Mouse (Mus musculus) spleen, postnatal 10 days (tissue): Measurements from ENCODE around the gene Bptf.
A peak's percentile ranks its signal among the peaks of the same experiment; 100 is the strongest.
"Not testable (repeated sequence)": the region's sequence is repeated elsewhere in the genome, so short reads cannot be mapped to it uniquely, and the experiment has no call there.

Source experiments
- DNase-seq, 2 experiments: peaks; one replicate each; pipeline ENCODE4 v3.0.0; 2021 to 2022; ENCODE audit warnings: low spot score in 2 of 2

Bptf gene

DNA sequence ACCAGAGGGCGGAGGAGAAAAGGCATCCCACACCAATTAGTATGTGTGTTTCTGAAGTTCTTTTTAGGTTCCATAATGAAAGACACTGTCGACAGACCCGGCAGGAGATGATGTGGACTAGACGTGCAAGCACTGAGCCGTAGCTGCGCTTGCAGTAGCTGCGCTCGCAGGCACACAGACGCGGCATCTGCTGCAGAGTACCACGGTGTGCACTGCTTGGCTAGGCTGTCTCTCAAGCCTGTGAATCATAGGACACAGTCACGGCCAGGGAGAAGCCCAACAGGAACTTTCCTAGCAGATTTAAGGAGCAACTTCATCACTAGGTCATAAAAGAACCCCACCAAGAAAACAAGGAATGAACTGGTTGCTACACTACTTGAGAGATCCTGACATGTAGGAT lies 14.1 kb downstream of the Bptf start:
- no peak for DNase-seq

DNA sequence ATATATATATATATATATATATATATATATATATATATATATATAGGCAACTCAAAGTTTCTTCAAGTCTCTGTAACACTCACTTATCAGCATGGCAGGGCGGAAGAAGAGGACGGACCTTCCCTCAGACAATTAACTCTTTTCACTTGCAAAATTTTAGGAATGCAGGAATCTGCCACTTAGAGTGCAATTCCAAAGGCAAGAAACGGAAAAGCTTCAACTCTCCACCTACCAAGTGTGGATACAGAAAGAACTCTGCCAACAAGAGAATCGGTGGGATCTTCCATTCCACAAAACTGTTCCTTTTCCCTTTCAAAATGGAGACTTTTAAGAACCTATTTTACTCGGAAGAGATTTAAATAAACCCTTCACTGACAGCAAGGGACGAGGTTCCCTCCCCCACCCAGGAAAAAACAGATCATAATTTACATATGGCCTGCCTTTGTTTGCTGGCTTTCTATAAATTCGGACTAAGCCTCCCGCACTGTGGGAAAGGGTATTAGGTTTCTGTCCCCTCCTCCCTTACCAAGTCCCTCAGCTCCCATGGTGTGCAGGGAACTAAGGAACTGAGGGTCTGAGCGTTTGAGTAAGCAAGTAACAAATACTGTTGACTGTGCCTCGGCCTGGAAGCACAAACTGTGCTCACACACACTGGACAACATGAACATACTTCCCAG lies 17.9 kb downstream of the Bptf start:
- DNase-seq = no peak

DNA sequence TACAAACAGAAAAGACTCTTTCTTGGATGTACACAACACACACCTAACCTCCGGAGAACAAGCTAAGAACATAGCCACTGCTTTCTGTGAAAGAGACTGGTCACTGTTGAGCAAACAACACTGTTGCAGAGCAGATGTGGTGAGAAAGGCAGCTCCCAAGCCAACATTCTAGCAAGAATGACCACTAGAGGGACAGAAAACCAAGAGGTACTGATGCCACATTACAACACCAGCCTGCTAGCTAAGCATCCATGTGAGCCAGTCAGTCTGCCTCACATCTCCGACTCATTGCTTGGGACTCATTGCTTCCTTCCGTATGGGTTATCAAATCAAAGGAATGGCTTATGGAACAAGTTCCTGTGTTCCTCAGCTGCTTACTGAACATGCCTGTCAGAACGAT lies 18.8 kb downstream of the Bptf start:
- DNase-seq = no peak

DNA sequence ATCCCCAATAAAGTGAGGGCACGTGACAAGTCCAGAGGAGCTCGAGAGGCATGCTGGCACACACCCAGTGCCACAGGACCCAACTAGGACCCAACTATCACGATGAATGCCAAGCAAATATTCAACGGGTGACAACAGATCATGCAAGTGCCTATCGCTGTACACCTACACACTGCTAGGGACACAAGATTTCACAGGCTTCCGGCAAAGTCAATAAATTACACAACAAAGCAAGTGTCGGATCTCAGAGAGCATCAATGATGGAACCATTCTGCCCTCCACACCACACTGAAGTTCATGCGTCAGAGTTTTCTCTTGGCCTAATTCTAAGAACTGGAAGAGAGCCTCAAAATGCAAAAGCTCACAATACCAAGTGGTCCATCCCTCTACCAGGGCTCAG lies 22.3 kb downstream of the Bptf start:
- no peak for DNase-seq

DNA sequence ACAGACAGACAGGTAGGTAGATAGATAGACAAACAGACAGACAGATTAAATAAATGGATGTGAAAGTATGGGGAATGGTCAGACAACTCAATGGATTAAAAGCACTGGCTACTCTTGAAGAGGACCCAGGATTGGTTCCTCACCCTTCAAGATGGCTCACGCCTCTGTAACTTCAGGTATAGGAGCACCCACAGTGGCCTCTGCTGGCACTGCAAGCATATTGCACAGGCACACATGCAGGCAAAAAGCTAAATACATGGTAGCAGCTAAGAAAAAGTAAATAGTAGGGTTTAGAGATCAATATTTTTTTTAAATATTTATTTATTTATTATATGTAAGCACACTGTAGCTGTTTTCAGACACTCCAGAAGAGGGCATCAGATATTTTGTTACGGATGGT lies 23.0 kb downstream of the Bptf start:
- peak in 1 of 2 experiments; percentile 43 for DNase-seq

DNA sequence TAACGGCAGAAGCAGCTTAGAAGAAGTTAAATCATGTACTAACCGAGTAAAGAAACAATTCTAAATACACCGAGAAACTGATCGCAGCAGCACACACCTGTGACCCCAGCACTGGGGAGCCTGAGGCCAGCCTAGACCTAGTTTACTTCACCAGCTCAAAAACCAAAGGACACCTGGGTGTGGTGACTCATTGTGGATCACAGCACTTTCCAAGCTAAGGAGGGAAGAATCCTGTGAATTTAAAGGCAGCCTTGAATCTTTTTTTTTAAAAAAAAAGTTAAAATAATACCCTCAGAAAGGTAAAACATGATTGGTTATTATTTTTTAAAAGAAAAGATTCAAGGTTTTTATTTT lies 24.2 kb downstream of the Bptf start:
- DNase-seq = no peak

DNA sequence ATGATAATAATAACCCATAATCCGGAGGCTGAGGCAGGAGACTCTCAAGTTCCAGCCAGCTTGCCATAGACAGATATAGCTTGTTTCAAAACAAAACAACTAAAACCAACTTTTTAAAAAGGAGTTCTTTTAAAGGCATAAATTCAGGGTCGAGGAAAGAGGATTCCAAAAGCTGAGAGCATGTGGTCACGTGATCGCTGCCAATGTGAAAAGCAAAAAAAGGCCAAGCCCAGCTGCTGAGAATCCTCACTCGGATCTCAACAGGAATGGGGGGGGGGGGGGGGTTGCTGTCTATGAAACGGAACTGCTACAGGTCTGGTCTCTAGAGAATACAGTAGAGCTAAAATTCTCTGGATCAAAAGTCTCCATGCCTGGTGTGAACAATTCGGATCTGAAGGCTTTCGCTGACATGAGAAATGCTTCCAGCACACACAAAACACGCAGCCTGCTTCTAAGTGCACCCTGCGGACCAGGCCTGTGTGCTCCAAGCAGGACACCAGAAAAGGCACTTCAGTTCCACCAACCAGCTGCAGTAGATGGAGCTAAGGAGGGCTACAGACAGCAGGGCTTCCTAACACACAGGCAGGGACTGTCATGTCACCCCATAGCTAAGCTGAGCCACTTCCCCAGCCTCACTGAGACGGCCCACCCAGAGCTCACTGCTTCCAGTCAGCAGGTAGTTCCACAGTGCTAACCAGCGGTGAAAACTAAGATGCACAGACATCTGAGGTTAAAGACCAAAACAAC lies 24.8 kb downstream of the Bptf start:
- no peak for DNase-seq

DNA sequence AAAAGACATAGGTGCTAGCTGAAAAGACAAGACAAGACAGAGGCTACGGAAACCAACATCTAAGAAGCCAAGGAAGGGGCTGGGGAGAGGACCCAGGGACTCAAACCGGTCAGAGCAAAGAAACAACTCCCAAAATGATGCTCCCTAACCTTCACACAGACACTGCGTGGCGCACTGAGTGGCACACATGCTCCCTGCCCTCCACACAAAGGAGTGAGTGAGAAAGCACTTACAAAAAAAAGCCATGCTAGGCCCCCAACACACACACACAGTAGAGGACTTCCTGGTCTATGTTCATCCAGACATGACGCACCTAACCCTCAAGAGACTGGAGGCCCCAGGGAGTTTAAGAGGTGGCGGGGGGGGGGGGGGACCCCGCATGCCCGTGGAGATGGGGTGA lies 25.5 kb downstream of the Bptf start:
- no peak for DNase-seq

DNA sequence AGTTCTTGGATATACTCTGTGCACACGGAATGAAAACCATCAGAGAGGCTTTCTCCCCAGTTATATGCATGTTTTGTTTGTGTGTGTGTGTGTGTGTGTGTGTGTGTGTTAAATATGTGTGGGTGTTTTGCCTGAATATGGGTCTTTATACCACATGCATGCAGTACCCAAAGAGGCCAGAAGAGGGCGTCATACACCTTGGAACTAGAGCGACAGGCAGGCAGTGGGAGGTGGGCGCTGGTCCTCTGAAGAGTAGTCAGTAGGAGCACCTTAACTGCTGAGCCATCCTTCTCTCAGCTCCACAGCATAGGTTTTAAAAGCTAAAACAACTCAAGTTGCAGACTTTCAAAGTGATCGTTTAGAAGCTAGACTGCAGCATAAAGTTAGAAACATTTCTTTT lies 26.7 kb downstream of the Bptf start:
- peak; percentile 73 to 89 for DNase-seq

DNA sequence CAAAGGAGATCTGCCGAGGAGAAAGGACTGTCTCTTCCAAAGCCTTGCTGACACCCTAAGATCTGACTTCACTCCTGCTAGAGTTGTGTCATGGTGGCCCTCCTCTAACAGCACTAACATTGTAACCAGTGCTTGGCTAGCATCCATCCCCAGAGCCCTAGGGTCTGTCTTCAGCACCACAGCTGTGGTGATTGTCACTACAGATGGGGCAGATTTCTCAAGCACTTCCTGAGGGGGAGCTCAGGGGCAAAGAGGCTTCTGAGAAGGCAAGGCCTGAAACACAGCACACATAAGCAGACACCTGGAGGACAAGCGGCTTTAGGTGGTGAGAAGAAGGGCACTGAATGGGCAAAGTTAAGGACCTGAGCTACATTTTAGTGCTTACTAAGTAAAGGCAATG lies 28.2 kb downstream of the Bptf start:
- DNase-seq = no peak

DNA sequence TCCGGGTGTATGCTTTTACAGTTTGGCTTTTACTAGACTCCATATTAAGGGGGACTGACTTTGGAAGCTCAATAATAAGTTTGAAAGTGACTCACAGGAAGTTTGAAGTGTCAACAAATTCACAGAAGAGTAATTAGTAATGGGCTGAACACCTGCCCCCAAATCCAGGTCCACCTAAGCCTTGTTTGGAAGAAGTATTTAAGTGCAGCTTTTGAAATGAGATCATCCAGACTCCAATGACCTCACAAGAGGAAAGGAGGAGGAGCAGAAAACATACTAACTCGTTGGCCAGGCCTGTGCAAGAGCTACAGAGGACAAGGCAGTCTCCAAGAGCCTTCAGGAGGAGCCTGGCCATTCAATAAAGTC lies 28.7 kb downstream of the Bptf start:
- no peak for DNase-seq

DNA sequence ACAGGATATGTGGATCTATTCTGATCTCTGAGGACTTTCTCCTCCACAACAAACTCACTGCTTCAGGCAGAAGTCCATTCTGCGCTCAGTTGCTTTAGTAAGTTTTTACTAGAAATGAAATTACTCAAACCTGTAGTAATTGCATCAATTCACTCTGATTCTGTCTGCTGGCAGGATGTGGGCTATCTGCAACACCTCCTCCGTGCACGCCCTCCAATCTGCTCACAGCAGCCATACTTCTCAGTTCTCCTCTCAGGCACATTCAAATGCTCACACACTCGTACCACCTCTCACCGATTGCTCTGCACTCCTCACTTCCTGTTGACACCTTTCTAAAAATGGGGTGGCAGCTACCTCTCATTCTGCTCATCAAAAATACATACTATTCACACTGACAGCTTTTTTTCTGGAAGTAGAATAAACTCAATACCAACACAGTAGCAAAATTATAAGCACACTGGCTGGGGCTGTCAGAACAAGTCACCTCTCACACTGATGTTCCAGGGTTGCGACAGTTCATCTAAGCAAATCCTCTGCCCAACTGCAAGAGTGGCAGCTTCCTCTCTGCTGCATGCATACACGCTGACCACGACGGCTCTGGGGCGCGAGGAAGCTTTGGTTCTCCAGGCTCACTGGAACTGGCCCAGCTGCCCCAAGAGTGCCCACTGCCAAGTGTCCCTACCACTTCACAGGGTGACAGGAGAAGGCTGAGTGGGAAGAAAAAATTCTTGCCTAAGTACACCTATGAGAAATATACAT lies 29.3 kb downstream of the Bptf start:
- DNase-seq = peak in 1 of 2 experiments; percentile 70

DNA sequence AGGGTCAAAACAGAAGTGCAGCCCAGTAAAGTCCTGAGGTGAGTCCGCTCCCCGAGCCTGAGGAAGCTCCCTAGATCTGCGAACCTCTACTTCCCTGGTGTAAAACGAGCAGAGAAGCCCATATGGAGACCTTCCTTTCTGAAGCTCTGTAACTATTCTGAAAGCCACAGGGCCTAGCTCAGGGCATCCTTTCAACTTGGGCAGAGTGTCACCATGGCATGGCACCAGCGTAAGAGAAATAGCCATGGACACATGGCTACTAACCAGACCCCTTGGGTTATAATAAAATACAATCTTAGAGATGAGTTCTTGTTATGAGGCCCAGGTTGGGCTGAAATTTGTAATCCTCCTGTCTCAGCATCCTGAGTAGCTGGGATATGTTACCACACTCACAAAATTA lies 35.0 kb downstream of the Bptf start:
- no peak for DNase-seq

DNA sequence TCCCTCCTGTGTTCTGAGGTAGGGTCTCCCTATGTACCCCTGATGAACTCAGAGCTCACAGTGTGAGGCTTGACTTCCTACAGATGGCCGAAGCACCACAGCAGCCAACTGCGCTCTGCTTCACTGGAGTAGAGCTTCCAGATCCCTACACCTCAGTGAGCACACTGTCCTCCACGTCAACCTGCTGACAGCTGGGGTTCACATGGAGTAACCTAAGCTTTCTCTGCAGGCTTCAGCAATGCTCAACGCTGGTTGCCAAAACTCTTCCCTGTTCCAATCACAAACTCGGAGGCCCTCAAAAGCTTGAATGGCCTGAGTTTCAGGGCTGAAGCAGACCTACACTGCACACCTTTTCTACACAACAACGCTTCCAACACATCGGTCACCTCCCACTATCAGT lies 38.1 kb downstream of the Bptf start:
- no peak for DNase-seq

DNA sequence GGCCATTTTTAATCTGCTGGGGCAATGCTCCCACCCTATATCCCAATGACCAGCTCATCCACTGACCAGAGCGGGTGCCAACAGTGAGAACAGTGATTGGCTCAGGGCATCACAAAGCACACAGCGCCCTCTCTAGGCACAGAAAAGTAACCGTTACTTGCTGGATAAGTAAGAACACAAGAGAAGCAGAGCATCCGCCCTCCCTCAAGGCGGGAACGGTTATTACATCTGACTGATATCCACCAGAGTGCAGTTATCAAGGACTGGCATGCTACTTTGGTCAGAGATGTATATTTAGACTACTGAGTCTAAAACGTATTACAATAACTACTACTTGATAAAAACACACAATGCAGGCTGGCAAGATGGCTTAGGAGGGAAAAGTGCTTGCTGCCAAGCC lies 39.3 kb downstream of the Bptf start:
- peak in 1 of 2 experiments; percentile 46 for DNase-seq

DNA sequence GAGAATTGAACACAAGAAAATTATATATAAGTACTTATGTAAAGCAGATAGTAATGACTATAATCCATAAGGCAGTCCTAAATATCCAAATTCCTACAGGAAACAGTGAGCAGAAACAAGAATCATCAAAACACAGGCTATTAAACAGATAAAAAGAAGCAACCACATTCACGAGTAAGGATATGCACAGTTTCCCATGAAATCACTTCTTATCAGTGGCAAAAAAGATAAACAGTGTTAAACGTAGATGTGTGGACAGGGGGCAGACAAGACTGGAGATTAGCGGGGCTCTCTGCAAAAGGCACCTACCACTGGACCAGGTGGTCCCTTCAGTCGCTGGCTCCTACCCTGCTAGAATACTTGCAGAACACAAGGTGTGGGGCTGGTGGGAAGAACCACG lies 46.1 kb downstream of the Bptf start:
- DNase-seq = no peak

DNA sequence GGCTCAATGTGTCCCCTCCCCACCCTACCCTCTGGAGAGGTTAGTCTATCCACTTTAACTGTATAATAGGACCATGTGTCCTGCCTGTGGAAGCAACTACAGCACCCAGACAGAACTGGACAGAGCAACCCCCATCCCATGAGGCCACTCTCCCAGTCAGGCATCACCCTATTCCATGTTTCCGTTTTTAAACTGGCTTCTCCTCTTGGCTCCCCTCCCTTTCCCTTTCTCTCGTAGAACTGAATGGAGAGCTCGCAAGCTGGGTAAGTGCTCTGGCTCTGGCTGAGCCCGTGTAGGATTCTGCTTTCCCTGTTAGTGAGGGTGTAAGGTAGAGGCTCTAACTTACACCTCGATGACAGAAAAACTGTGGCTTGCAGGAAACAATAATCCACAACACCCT lies 48.4 kb downstream of the Bptf start:
- DNase-seq = no peak

DNA sequence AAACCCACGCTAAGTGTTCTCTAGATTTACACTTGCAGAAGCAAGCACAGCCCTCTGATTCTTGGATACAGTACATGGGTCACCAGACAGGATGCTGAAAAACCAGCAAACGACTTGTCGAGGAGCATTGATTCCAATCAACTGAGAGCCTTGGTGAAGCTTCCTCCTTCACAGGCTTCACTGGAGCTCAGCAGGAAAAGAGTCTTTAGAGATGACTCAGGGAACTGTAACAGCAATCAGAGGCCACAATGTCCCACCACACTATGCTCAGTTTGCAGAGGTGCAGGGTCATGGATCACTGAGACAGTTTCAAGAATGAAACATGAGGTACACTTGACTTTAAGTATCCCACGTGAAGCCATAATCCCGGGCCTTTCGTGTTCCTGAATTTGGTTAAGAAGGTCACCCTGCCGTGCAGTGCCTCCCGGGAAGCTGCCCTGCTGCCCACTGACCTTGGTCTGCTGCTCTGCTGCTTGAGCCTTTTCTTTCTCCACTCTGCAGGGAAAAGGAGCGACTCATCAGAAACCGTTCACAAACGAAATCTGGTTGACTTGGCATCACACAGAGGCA lies 66.6 kb downstream of the Bptf start:
- no peak for DNase-seq

DNA sequence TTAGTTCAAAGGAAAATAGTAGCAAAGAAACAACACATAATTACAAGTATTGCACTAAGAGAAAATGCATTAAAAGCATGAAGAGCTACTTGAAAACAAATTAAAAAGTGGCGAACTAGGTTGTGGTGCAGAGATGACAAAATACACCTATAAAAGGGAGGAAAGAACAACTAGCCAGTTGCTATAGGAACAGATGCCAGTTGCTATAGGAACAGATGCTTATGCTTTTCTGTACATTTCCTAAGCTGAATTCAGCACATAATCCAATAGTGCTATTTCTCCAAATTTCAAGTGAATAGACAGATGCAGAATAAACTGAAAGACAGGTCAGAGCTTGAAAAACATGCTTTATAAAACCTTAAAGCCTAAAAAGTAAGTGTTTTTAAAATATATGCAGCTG lies 67.3 kb downstream of the Bptf start:
- DNase-seq = no peak

DNA sequence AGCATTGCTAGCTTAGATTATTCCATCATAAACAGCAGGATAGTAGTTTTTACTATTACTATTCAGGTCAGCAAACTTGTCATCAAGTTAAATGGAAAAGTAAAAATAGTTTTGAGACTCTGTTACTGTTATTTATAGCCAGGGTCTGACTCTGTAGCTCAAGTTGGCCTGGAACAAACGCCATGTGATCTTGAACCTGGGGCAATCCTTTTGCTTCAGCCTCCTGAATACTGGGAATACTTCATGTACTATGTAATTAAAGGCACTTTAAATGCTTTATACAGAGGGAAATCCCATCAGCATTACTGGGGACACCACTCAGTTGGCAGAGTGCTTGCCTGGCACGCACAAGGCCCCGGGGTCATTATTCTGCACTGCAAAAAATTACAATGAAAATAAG lies 68.9 kb downstream of the Bptf start:
- no peak for DNase-seq

DNA sequence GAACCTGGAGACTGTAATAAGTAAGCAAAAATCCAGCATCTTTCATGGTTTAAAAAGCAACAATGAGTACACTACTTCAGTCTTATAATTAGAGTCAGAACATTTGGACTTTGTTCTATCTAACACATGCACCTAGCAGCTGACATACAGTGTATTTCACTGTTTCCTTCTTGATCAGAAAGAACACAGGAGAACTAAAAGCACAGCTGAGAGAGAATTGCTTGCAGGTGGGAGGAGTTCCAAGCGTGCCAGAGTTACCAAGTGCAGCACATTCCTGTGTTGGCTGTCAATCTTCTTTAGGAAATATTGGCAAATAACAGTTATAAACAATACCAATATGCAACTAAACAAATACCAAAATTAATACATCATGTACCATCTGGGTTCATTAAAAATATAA lies 71.0 kb downstream of the Bptf start:
- DNase-seq = no peak

DNA sequence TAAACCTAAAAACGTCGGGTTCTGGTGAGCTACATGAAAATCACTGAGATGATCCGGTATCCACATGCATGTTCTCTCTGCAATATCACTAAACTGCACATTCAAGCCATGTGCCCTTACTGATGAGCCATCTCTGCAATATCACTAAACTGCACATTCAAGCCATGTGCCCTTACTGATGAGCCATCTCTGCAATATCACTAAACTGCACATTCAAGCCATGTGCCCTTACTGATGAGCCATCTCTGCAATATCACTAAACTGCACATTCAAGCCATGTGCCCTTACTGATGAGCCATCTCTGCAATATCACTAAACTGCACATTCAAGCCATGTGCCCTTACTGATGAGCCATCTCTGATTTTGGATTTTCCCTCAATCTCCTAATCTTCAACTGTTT lies 72.3 kb downstream of the Bptf start:
- not testable (repeated sequence) for DNase-seq

DNA sequence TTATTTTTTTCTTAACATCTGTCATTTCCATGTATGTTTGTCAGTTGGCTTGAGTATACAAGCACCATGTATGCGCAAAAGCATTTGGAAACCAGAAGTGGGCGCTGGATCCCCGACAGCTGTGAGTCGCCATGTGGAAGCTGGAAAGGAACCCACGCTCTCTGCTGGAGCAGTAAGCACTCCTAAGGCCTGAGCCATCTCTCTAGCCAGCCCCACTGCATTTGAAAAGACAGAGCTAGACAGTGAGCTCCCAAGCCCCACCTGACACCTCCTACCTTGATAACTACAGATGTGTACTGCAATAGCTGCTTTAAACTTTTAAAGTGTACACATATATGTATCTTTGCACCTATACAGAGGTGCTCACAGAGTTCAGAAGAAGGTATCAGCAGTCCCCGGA lies 74.5 kb downstream of the Bptf start:
- DNase-seq = no peak
